Mouse (Mus musculus): ENCODE measurements around the gene Cabp4. TPM values are rescaled to one million over a fixed set of nuclear protein-coding genes. Genes with fewer than 3 reads are reported as not detected.
A peak's percentile ranks its signal among the peaks of the same experiment; 100 is the strongest.

Cabp4 gene
- total RNA-seq (2015; ENCODE audit: low replicate concordance), result not detected in 2 replicates
- total RNA-seq (2017; ENCODE audit: low replicate concordance), result 0.43 TPM in 1 of 2 replicates, not detected in the other

DNA sequence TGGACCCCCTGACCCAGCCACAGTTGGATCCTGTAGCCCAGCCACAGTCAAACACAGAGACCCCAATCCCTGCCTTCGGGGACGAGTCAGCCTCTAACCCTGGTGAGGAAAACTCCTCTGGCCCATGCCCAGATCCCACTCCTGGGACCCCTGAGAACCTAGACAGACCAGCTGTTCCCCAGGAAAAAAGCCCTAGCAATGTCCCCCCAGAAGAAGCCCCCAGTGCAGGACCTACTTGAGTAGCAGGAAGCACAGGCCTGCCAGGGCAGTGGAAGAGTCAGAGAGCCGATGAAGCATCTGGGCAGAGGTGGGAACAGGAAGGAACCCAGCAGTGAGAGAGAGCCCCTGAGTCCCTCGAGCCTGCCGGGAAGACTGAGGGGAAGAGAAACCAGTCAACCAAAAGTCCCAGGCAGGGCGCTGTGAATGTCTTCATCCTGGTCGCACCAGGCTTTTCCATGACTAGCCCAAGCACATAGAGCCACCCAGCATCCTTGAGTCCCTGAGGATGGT is at the start of gene Cabp4:
TSS of gene Cabp4 (minus strand) at position 275 of the 510 bp plus-strand sequence.
- ATAC-seq (replicated peaks; ENCODE audit: low FRiP score, poor library complexity, severe bottlenecking), result no peak

DNA sequence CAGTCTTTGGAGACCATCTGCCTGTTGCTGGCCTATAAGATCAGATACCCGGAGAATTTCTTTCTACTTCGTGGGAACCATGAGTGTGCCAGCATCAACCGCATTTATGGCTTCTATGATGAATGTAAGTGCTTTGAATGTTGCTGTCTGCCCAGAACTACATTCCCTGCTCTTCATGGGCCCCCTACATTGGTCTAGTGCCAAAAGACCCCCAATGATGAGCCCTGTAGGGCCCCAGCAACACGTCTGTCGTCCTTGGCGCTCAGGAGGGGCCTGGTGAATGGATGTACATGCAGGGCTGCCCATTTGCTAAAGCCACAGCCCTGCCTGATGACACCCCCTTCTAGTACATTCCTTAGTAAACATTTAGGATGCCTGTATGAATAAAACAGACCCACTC is 49.3 kb upstream of the Cabp4 start:
- ATAC-seq (replicated peaks; ENCODE audit: low FRiP score, poor library complexity, severe bottlenecking), result no peak

- peak; percentile 13; the same call in 1 of the 2 replicates for ATAC-seq (replicated peaks; ENCODE audit: low FRiP score, poor library complexity, severe bottlenecking)
These were observed 48.6 kb upstream of the Cabp4 start for GRCm38 (mm10) chr19:4192251-4192985.

- ATAC-seq (replicated peaks; ENCODE audit: low FRiP score, poor library complexity, severe bottlenecking), result peak; percentile 90
These were observed 47.9 kb upstream of the Cabp4 start, which contains the start of gene Ppp1ca for GRCm38 (mm10) chr19:4191528-4192250. Ppp1ca (plus strand) TSS chr19:4192065.

GRCm38 (mm10) chr19:4190831-4191334 is 47.0 kb upstream of the Cabp4 start, which contains the start of gene Tbc1d10c:
Tbc1d10c (minus strand) TSS chr19:4191284.
- ATAC-seq (replicated peaks; ENCODE audit: low FRiP score, poor library complexity, severe bottlenecking), result no peak

GRCm38 (mm10) chr19:4189051-4189620 is 45.3 kb upstream of the Cabp4 start:
- no peak for ATAC-seq (replicated peaks; ENCODE audit: low FRiP score, poor library complexity, severe bottlenecking)

GRCm38 (mm10) chr19:4187303-4187702 is 43.5 kb upstream of the Cabp4 start:
- no peak for ATAC-seq (replicated peaks; ENCODE audit: low FRiP score, poor library complexity, severe bottlenecking)

- no peak for ATAC-seq (replicated peaks; ENCODE audit: low FRiP score, poor library complexity, severe bottlenecking)
These were observed 41.4 kb upstream of the Cabp4 start for GRCm38 (mm10) chr19:4184976-4185975.

- no peak for ATAC-seq (replicated peaks; ENCODE audit: low FRiP score, poor library complexity, severe bottlenecking)
These were observed 39.9 kb upstream of the Cabp4 start for GRCm38 (mm10) chr19:4183689-4184088.

- ATAC-seq (replicated peaks; ENCODE audit: low FRiP score, poor library complexity, severe bottlenecking), result no peak
These were observed 38.1 kb upstream of the Cabp4 start for GRCm38 (mm10) chr19:4181892-4182291.

GRCm38 (mm10) chr19:4180411-4180810 is 36.6 kb upstream of the Cabp4 start:
- ATAC-seq (replicated peaks; ENCODE audit: low FRiP score, poor library complexity, severe bottlenecking), result no peak

DNA sequence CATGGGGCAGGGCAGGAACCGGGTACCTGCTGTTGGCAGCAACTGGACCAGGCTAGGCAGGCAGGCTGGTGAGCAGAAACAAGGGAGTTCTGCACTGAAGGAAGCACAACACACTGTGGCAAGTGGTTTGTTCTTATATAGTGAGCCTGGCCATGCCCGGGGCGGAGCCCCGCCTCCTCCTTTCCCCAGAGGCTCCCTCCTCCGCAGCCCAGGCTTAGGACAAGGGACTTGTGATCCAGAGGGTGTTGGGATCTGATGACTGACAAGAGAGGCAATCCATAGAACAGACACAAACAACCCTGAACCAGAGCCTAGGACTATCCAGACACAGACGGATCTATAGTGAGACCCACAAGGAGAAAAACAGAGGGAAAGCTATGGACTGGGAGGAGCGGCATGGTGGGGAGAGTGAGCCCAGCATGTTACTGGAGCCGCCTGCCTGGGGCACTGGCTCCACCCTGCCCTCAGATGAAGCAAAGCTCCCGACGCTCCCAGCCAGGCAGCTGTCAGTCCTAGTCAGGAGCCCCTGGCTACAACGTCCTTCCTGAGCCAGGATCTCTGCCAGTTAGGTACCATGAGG is 31.6 kb upstream of the Cabp4 start, which contains the start of gene Carns1:
TSS of gene Carns1 (minus strand) at position 112 of the 580 bp plus-strand sequence.
- no peak for ATAC-seq (replicated peaks; ENCODE audit: low FRiP score, poor library complexity, severe bottlenecking)

DNA sequence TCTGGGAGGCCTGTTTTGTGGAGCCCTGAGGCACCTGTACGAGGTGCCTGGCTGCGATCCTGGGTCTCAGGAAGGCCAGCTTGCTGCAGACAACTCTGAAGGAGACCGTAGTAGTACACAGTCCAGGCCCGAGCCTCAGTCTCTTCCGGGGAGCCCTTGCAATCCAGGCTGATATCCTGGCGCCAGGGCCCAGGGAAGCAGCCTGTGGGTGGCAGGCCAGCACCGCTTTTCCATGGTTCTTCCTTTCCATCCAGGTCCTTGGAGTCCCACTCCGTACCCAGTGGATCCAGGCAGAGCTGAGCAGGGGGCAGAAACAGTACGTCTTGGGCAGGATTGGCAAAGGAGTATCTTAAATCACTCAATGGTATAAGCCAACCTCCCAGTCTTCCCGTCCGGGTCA is 29.1 kb upstream of the Cabp4 start:
- no peak for ATAC-seq (replicated peaks; ENCODE audit: low FRiP score, poor library complexity, severe bottlenecking)

DNA sequence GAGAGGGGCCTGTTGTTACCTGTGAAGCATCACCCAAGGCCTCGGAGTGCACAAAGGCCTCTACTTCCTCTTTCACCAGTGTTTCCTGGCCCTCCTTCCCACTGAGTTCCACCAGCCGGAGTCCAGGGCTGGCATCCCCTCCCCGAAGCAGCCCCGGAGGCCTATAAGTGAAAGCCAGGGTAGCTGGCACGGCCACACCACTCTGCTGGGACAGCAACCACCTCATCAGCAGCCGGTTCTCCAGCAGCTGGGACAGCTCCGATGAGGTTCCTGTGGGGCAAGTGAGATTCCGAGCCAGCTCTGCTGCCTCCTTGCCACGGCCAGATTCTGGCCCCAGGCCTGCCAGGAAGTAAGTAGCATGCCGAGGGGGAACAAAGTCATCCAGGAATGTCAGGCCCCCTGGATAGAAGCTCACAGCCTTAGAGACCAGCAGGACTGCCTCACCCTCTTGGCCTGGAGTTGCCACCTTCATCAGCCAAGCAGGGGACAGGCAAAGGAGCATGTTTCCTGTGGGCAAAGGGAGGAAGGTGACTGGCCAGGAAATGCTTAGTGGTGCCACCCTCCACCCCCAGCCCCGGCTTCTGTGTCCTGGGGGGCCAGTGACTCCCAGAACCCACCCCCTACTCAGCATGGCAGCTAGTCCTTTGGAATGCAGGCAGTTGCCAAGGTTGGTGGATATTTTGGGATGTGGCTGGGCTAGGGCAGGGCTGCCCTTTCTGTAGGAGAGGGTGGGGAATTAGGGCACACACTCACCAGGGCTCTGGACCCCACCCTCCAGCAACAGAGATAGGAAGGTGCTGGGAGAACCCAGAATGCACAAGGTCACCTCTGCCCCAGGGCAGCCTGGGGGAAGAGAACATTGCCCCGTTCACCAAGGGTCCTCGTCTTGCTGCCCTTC is 27.8 kb upstream of the Cabp4 start:
- no peak for ATAC-seq (replicated peaks; ENCODE audit: low FRiP score, poor library complexity, severe bottlenecking)

GRCm38 (mm10) chr19:4170723-4171392 is 27.0 kb upstream of the Cabp4 start:
- no peak for ATAC-seq (replicated peaks; ENCODE audit: low FRiP score, poor library complexity, severe bottlenecking)

DNA sequence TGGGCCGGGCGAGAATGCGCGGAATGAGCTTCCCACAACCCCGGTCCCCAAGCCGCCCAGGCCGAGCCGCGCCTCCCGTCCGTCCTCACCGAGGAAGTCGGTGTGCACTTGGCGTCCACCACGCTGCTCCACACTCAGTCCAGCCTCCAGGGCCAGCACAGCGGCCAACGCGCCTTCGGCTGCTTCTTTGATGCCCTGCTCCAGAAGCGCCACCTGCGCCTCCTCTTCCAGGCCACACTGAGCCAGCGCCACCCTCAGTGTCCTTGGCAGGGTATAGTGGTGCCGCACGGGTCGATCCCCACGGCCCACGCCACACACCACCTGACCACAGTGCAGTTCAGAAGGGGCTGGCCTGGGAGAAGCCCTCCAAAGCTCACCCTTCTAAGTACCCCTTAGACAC is 26.0 kb upstream of the Cabp4 start:
- no peak; the same call in 1 of the 2 replicates for ATAC-seq (replicated peaks; ENCODE audit: low FRiP score, poor library complexity, severe bottlenecking)

DNA sequence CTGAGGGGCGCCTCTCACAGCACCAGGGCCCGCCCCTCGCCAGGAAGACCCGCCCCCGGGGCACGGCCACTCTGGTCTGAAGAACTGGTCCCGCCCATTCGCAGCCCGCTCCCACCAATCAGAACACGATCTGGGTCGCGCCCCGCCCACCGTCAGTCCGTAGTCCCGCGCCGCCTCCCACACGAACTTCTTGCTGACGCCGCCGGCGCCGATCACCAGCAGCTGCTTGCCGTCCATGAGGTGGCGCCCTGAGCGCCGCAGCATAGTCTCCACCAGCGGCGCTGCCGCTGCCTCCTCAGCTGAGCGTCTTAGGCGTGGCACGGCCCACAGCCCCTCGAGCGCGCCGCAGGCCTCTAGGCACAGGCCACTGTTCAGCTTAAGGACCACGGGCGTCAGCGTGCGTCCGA is 25.5 kb upstream of the Cabp4 start:
- ATAC-seq (replicated peaks; ENCODE audit: low FRiP score, poor library complexity, severe bottlenecking), result peak; percentile 94

All from erythroblast, adult 5-6 weeks (primary cell).